Mouse (Mus musculus): ENCODE results near the gene Mast4.

GRCm38 (mm10) chr13:103334723-103335458, 594 bp upstream of the Mast4 start:
- TF ChIP-seq CTCF (IDR thresholded peaks at IDR 0.05; ENCODE audit: low read depth, low read length) (no peak), POLR2A (IDR thresholded peaks at IDR 0.05; ENCODE audit: borderline replicate concordance, low read depth, low read length) (no peak)
